Mouse (Mus musculus): Measurements from ENCODE around the gene Khdc1b.
"Not testable (repeated sequence)": the region's sequence is repeated elsewhere in the genome, so short reads cannot be mapped to it uniquely, and the experiment has no call there.

Gene Khdc1b

DNA sequence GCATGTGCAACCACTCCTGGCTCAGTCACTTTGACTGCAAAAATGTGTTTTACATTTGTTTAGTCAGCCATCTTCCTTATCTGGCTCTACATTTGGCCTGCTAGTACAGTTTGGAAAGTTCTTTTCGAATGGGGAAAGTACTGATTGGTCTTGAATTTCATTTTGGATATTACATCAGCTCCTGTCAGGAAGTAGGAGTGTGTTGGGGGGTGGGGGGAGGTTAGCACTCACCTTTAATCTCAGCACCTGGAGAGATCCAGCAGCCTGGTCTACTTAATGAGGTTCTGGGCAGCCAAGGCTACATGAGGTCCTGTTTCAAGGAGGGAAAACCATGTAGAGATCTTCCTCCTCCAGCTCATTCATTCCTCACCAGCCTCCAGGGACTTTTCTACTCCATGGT is at the start of gene Khdc1b:
TSS of gene Khdc1b (plus strand) at position 301 of the 400 bp plus-strand sequence.
- DNase-seq (ENCODE audit: low read depth, low spot score), result no peak

DNA sequence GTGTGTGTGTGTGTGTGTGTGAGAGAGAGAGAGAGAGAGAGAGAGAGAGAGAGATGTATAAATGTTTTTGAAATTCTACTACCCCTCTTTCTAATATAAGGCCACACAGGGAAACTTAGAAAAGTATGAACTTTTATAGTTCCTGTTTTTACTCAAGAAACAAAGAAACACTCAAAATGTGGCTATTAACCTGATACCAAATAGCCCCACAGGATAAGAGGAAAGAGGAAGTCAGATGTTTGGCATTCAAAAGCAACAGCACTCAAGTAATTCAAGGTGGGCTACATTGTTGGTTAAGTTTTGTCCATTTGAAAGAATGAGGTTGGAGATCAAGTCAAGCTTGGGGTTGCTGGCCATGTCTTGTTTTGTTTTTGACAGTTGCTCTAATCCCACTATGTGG is 47.5 kb upstream of the Khdc1b start:
- no peak for DNase-seq (ENCODE audit: low read depth, low spot score)

GRCm38 (mm10) chr1:21340745-21341144 is 42.6 kb upstream of the Khdc1b start:
- no peak for DNase-seq (ENCODE audit: low read depth, low spot score)

DNA sequence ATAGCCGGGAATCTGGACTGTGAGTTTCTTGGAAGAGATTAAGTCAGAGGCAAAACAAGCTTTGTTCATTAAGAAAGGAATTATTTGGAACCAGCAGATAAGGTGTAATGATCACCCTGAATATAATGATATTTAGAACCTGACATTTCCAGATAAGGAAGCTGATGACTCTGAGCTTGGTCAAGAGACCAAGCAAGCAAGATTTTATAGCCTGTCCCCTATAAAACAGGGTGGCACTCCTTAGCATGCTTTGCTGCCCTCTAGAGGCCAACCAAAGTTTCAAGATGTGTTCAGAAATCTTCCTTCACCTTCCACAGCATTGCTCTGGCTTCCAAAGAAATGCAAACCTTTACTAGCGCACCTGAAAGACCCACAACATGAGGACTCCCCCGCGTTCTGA is 39.1 kb upstream of the Khdc1b start:
- peak; percentile 26 for DNase-seq (ENCODE audit: low read depth, low spot score)

GRCm38 (mm10) chr1:21344752-21345151 is 38.6 kb upstream of the Khdc1b start:
- DNase-seq (ENCODE audit: low read depth, low spot score), result not testable (repeated sequence)

- no peak for DNase-seq (ENCODE audit: low read depth, low spot score)
Observed at GRCm38 (mm10) chr1:21349341-21349740, 34.0 kb upstream of the Khdc1b start, which contains the start of gene Khdc1a. Gene Khdc1a (plus strand): TSS chr1:21349641.

GRCm38 (mm10) chr1:21368031-21368430 is 15.3 kb upstream of the Khdc1b start, which contains the start of gene Khdc1c:
Gene Khdc1c (plus strand): TSS chr1:21368331.
- not testable (repeated sequence) for DNase-seq (ENCODE audit: low read depth, low spot score)

DNA sequence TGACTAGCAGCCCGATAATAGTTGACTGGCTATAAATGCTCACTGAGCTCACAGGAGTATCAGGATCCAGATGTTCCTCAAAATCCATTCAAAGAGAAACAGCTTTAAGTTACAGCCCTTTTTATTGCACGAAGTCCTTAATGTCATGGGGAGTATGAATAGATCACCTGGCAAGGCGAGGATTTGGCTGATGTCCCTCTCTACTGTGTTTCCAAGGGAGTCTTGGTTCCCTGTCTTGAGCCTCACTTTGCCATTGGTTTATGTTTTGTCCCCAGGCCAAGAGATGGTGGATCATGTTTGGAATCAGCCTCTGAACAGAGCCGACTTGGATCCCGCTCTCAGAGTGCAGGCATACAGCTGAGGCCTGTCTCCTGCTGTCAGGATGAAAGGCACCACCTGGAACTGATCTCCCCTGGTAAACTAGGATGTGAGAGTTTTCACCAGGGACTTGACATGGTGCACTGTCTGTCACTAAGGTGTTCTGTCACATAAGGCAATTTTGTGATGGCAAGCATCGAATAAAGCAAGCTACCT is 7.8 kb downstream of the Khdc1b start:
- no peak for DNase-seq (ENCODE audit: low read depth, low spot score)

DNA sequence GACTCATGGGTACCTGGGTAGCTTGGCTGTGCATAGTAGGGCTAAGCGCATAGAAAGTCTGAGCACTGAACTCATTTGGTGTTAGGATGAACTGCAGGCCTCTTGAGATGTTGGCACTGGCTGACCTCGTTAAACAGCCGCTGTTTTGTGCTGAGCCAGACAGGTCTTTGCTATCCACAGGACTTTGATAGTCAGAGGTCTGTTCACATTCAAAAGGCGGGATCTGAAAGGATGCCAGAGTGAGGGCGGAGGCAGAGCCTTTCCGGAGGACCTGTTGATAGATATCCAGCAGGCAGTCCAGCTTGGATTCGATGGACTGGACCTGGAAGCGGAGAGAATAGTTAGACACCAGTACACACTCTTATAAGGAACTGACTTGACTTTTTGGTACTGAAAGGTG is 19.4 kb downstream of the Khdc1b start:
- no peak for DNase-seq (ENCODE audit: low read depth, low spot score)

- DNase-seq (ENCODE audit: low read depth, low spot score), result no peak
Observed at GRCm38 (mm10) chr1:21407266-21407665, 23.9 kb downstream of the Khdc1b start.

DNA sequence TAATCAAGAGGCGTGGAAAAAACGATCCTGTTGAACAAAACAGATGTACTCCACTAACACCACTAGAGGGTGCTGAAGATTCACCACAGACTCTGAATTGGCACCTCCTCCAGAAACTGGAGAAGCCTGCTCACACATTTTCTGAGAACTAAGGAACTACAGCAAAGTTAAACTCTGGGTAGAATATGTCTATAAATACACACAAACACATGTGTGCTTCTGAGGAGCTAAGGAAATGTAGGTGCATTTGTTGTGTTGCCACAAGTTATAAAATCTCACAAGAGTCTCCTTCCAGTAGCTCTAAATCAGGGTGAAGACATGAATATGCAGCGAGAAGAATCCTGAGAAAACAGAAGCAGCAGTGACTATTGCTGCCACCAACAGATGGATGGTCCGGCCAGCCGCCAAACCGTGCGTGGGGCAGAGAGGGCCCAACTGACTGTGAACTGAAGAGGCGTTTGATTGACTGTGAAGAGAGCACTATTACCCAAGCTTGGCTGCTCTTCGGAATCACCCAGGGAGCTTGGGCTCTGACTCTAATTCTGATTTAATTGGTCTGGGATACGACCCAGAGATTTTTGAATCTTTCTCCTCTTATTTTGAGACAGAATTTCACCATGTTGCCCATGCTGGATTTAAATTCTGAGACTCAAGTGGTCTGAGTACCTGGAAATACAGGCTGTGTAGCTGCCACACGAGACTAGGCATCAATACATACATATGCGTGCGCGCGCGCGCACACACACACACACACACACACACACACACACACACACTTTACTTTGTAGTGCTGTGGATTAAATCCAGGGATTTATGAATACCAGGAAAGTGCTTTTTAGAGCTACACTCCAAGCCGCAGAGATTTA is 28.2 kb downstream of the Khdc1b start:
- DNase-seq (ENCODE audit: low read depth, low spot score), result no peak

DNA sequence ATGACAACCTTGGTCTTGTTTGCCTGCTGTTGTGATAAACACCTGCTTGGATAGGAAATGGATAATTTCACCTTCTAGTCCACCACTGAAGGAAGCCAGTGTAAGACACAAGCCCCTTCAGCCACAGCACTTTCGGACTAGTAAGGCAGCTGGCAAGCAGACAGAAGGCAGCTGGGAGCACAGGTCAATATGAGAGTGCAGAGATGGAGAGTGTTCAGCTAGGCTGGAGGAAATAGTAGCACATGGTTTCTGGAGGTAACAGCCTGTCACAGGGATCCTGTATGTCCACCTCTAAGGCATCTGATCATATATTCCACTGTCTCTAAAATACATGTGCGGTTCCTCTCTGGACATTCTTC is 28.8 kb downstream of the Khdc1b start:
- DNase-seq (ENCODE audit: low read depth, low spot score), result no peak

GRCm38 (mm10) chr1:21419370-21419769 is 36.0 kb downstream of the Khdc1b start:
- DNase-seq (ENCODE audit: low read depth, low spot score), result no peak

- no peak for DNase-seq (ENCODE audit: low read depth, low spot score)
Observed at GRCm38 (mm10) chr1:21425654-21426053, 42.3 kb downstream of the Khdc1b start.

- DNase-seq (ENCODE audit: low read depth, low spot score), result no peak
Observed at GRCm38 (mm10) chr1:21428079-21428478, 44.7 kb downstream of the Khdc1b start.

DNA sequence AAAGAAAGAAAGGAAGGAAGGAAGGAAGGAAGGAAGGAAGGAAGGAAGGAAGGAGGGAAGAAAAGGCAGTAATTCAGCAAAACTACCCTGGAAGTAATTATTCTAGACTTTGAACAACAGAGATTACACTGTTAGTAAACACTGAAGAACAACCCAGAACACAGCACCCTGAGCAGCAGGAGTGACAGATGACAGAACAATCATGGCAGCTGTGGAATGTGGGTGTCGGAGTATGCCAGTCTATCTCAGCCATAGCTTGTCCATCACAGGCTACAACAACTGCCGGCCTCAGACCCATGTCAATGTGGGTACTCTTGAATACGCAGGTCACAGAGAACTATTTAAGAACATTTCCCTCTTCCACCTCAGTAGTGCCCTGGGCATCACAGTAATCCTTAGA is 48.3 kb downstream of the Khdc1b start:
- DNase-seq (ENCODE audit: low read depth, low spot score), result no peak

DNA sequence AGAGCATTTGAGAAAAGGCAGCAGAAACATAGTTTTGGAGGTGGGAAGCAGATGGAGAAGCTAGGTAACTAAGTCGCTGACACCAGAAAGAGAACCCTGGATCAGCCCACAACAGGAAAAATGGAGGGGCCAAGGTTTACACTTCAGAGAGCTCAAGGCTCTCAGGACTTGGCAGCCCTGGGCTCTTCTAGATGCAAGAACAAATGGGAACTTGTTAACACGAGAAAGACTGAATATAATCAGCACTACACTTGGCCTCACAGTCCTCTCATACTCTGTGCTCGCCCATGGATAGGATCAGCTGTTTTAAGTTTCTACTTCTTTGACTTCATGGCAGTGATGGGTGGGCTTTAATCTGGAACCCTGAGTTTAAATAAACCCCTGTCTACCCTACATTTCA is 51.5 kb downstream of the Khdc1b start:
- DNase-seq (ENCODE audit: low read depth, low spot score), result no peak

All from WW6 (cell line).